Mouse (Mus musculus) erythroblast, embryonic 14.5 days (primary cell): Measurements from ENCODE around the gene Dydc2.

ENCODE experiments used
- GATA1 ChIP-seq: IDR thresholded peaks from 2 replicates; pipeline ENCODE4 v1.6.1; 2012; ENCODE audit warnings: low read length, inconsistent platforms, mixed read lengths
- TAL1 ChIP-seq: IDR thresholded peaks from 3 replicates; pipeline ENCODE4 v1.6.1; 2012; ENCODE audit warnings: low read length, inconsistent platforms, mixed read lengths

- TF ChIP-seq GATA1 (no peak), TAL1 (no peak)
Observed at GRCm38 (mm10) chr14:41072229-41072943, 3.4 kb upstream of the Dydc2 start, which contains the start of gene Dydc1.
